Comparison of ENCODE assay signal across 9 mouse cellular contexts in the genomic region with DNA sequence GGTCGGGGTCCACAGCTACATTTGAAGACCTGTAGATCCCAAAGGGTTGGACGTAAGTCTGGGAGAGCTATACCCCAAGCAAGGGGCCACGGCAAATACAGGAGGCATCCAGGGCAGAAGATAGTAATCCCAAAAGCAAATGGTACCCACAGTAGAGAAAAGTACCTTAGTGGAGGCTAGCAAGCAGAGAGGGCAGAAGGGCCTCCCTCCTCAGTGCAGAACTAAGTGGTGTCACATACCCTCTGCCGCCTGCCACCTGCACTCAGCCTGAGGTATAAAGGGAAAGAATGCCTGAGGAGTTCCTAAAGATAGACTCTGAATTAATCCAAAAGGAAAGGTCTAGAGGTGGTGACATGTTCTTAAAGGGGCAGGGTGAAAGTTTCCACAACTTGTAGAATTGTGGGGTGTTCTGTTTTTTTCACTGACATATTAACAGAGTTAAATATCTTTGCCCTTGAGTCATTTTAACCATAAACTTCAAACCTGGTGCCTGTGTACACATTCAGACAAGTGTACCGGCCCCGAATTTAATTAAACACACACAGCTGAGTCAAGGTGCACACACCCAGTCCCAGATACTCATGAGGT. TPM values are rescaled to one million over a fixed set of nuclear protein-coding genes. Genes with fewer than 3 reads are reported as not detected.
DNase-seq lines count a peak whose midpoint lies in the region; ATAC-seq lines count a peak whose summit lies in the region.
"Had no signal": no experiment of that assay in that cellular context is flagged by ENCODE, and none has a peak within 500 bp of the region (broad histone marks: within the 10 kb centered on the region; RNA-seq: fewer than 3 reads in every experiment).

No protein-coding gene starts in this region.

- H3K9ac ChIP-seq in heart, embryonic 12.5 days: peak overlapping the region; percentile 57
- peak overlapping the region; percentile 42 for H3K9ac ChIP-seq in limb, embryonic 12.5 days (replicated peaks)
- no peak overlapping the region for H3K9ac ChIP-seq in neural tube, embryonic 15.5 days (replicated peaks)

- peak overlapping the region; percentile 99 for H3K27ac ChIP-seq in heart, embryonic 12.5 days (ENCODE audit: poor library complexity, severe bottlenecking)
- H3K27ac ChIP-seq in limb, embryonic 12.5 days: peak overlapping the region; percentile 99
- H3K27ac ChIP-seq in neural tube, embryonic 15.5 days (replicated peaks): peak overlapping the region; percentile 90

- peaks cover 32% of the 10 kb centered on the region for H3K4me1 ChIP-seq in heart, embryonic 12.5 days (replicated peaks)
- peaks cover 36% of the 10 kb centered on the region for H3K4me1 ChIP-seq in limb, embryonic 12.5 days (replicated peaks)
- peaks cover 29% of the 10 kb centered on the region for H3K4me1 ChIP-seq in neural tube, embryonic 15.5 days

- ATAC-seq in heart, embryonic 12.5 days (ENCODE audit: insufficient number of reproducible peaks, low FRiP score): no peak
- no peak for ATAC-seq in limb, embryonic 12.5 days (ENCODE audit: insufficient number of reproducible peaks, insufficient read depth, low FRiP score, low TSS enrichment, low read depth)
- ATAC-seq in neural tube, embryonic 15.5 days (ENCODE audit: low FRiP score): no peak

- H3K27me3 ChIP-seq in heart, embryonic 12.5 days (replicated peaks): no peaks in the 10 kb centered on the region
- no peaks in the 10 kb centered on the region for H3K27me3 ChIP-seq in limb, embryonic 12.5 days
- no peaks in the 10 kb centered on the region for H3K27me3 ChIP-seq in neural tube, embryonic 15.5 days (replicated peaks)

- H3K36me3 ChIP-seq in heart, embryonic 12.5 days: no peaks in the 10 kb centered on the region
- no peaks in the 10 kb centered on the region for H3K36me3 ChIP-seq in limb, embryonic 12.5 days
- H3K36me3 ChIP-seq in neural tube, embryonic 15.5 days: no peaks in the 10 kb centered on the region
- H3K36me3 ChIP-seq: G1E had no signal

- peak overlapping the region; percentile 20; the same call in 1 of the 2 replicates for H3K4me3 ChIP-seq in heart, embryonic 12.5 days
- H3K4me3 ChIP-seq in limb, embryonic 12.5 days (replicated peaks): no peak overlapping the region
- no peak overlapping the region for H3K4me3 ChIP-seq in neural tube, embryonic 15.5 days (replicated peaks)

- H3K4me2 ChIP-seq in heart, embryonic 12.5 days: peak overlapping the region; percentile 69
- peak overlapping the region; percentile 59 for H3K4me2 ChIP-seq in limb, embryonic 12.5 days
- no peak overlapping the region for H3K4me2 ChIP-seq in neural tube, embryonic 15.5 days

- 52% methylated on average over 6 of the region's 6 CpGs for WGBS in heart, embryonic 12.5 days
- 51% methylated on average over 6 of the region's 6 CpGs for WGBS in limb, embryonic 12.5 days
- 68% methylated on average over 6 of the region's 6 CpGs for WGBS in neural tube, embryonic 15.5 days

- no peaks in the 10 kb centered on the region for H3K9me3 ChIP-seq in heart, embryonic 12.5 days (replicated peaks)
- H3K9me3 ChIP-seq in limb, embryonic 12.5 days: no peaks in the 10 kb centered on the region
- no peaks in the 10 kb centered on the region for H3K9me3 ChIP-seq in neural tube, embryonic 15.5 days (replicated peaks)

- peak; percentile 38 for DNase-seq in kidney, adult 9 months
- no peak for DNase-seq in kidney, adult 8-10 months
- DNase-seq in layer of hippocampus, postnatal 36 days: no peak
- no peak for DNase-seq in adrenal gland, postnatal 36 days
- DNase-seq in adipocyte (ENCODE audit: low spot score): no peak

RNA-seq across cellular contexts. Expression of gene Nedd4, which starts 21.0 kb away (rescaled TPM):
- polyA plus RNA-seq in heart, embryonic 12.5 days (2016; fragmentation: Nextera tagmentation; extraction: Ambion mirVana): 624 and 643 TPM in 2 replicates
- polyA plus RNA-seq in limb, embryonic 12.5 days (2016; fragmentation: Nextera tagmentation; extraction: Ambion mirVana): 815 and 839 TPM in 2 replicates
- polyA plus RNA-seq in neural tube, embryonic 15.5 days (2015; fragmentation: Nextera tagmentation; extraction: Ambion mirVana): 375 and 397 TPM in 2 replicates
- total RNA-seq in layer of hippocampus, postnatal 36 days (2021): 100 to 1,000 TPM; 297 to 313 TPM
- total RNA-seq in adrenal gland, postnatal 36 days (2021): 100 to 1,000 TPM; 431 to 435 TPM
